ENCODE assay signal across 14 mouse cellular contexts in genomic region chr8:106271378-106271777, GRCm38 (mm10).
DNase-seq lines count a peak whose midpoint lies in the region; ATAC-seq and TF ChIP-seq lines count a peak whose summit lies in the region.
"Had no signal": no experiment of that assay in that cellular context is flagged by ENCODE, and none has a peak within 500 bp of the region (broad histone marks: within the 10 kb centered on the region; RNA-seq: fewer than 3 reads in every experiment).

No protein-coding gene starts in this region.

- DNase-seq in heart, adult 2 months = no peak
- DNase-seq in embryonic facial prominence, embryonic 11.5 days (ENCODE audit: low spot score) = peak; percentile 32
- DNase-seq in thymus, adult 2 months = no peak
- no peak for DNase-seq in cerebellum, adult 9-11 months
- no peak for DNase-seq in kidney, postnatal 4 days
- DNase-seq: cerebellum, adult 11 months; liver; thymus, postnatal 36 days had no signal

- peak overlapping the region; percentile 78 to 86 for H3K27ac ChIP-seq in heart, embryonic 14.5 days (replicated peaks in 1 of 2; ENCODE audit: control insufficient read depth in 1 of 2, insufficient read depth in 1 of 2, low read depth in 2 of 2, low read length in 2 of 2)
- no peak overlapping the region for H3K27ac ChIP-seq in heart, adult 2 months
- peak overlapping the region; percentile 41; the same call in 1 of the 2 replicates for H3K27ac ChIP-seq in embryonic facial prominence, embryonic 11.5 days (replicated peaks; ENCODE audit: low read depth, low read length)
- H3K27ac ChIP-seq in forebrain, embryonic 16.5 days (ENCODE audit: low read length) = peak overlapping the region; percentile 41; the same call in 1 of the 2 replicates
- H3K27ac ChIP-seq in midbrain, embryonic 13.5 days = peak overlapping the region; percentile 61
- H3K27ac ChIP-seq in thymus, adult 2 months (ENCODE audit: control insufficient read depth, insufficient read depth, low read length) = no peak overlapping the region

- no peaks in the 10 kb centered on the region for H3K27me3 ChIP-seq in heart, embryonic 14.5 days (ENCODE audit: control insufficient read depth, insufficient read depth, low read length)
- H3K27me3 ChIP-seq in heart, adult 2 months (ENCODE audit: control insufficient read depth, insufficient read depth, low read length) = no peaks in the 10 kb centered on the region
- no peaks in the 10 kb centered on the region for H3K27me3 ChIP-seq in embryonic facial prominence, embryonic 11.5 days (ENCODE audit: control insufficient read depth, insufficient read depth, low read length)
- no peaks in the 10 kb centered on the region for H3K27me3 ChIP-seq in forebrain, embryonic 16.5 days (replicated peaks; ENCODE audit: control insufficient read depth, insufficient read depth, low read length)
- H3K27me3 ChIP-seq in midbrain, embryonic 13.5 days = no peaks in the 10 kb centered on the region
- H3K27me3 ChIP-seq in thymus, adult 2 months (ENCODE audit: control insufficient read depth, insufficient read depth, low read length) = no peaks in the 10 kb centered on the region

- peaks cover 27 to 39% of the 10 kb centered on the region in 2 experiments for H3K4me1 ChIP-seq in heart, embryonic 14.5 days (ENCODE audit: control insufficient read depth in 2 of 2, insufficient read depth in 2 of 2, low read length in 2 of 2)
- no peaks in the 10 kb centered on the region for H3K4me1 ChIP-seq in heart, adult 2 months (ENCODE audit: control insufficient read depth, insufficient read depth, low read length)
- H3K4me1 ChIP-seq in embryonic facial prominence, embryonic 11.5 days (ENCODE audit: control insufficient read depth, insufficient read depth, low read length) = peaks cover 3% of the 10 kb centered on the region
- peaks cover 34% of the 10 kb centered on the region for H3K4me1 ChIP-seq in forebrain, embryonic 16.5 days (replicated peaks; ENCODE audit: control insufficient read depth, insufficient read depth, low read length)
- peaks cover 36% of the 10 kb centered on the region for H3K4me1 ChIP-seq in midbrain, embryonic 13.5 days (replicated peaks)
- no peaks in the 10 kb centered on the region for H3K4me1 ChIP-seq in thymus, adult 2 months (replicated peaks; ENCODE audit: control insufficient read depth, insufficient read depth, low read length)

- no peaks in the 10 kb centered on the region for H3K79me2 ChIP-seq in heart, adult 2 months (replicated peaks; ENCODE audit: control insufficient read depth, insufficient read depth, low read length)

- no peak for TF ChIP-seq POLR2A in heart, adult 2 months (IDR thresholded peaks at IDR 0.05; ENCODE audit: insufficient read depth, low read depth, low read length)
- TF ChIP-seq POLR2A in thymus, adult 2 months (IDR thresholded peaks at IDR 0.05; ENCODE audit: control insufficient read depth, extremely low read depth, insufficient read depth, low read length, poor library complexity) = no peak

- intact Hi-C loops in heart, adult 2 months (cut with DNase I) = no loop called here

- no peak for ATAC-seq in heart, embryonic 14.5 days (ENCODE audit: insufficient number of reproducible peaks, insufficient read depth, low FRiP score, low read depth)
- no peak for ATAC-seq in embryonic facial prominence, embryonic 11.5 days (replicated peaks; ENCODE audit: insufficient number of reproducible peaks, low FRiP score, low TSS enrichment, low read depth)
- no peak for ATAC-seq in forebrain, embryonic 16.5 days
- no peak for ATAC-seq in midbrain, embryonic 13.5 days
- ATAC-seq: intestine, embryonic 16.5 days had no signal

- H3K9ac ChIP-seq in heart, embryonic 14.5 days (ENCODE audit: low read length) = peak overlapping the region; percentile 40
- H3K9ac ChIP-seq in heart, adult 2 months (ENCODE audit: low read depth, low read length) = no peak overlapping the region
- H3K9ac ChIP-seq in embryonic facial prominence, embryonic 11.5 days (replicated peaks; ENCODE audit: low read length) = 0 out of 2 replicates have a peak overlapping the region, but pooled peaks have one; percentile 6
- no peak overlapping the region for H3K9ac ChIP-seq in forebrain, embryonic 16.5 days (replicated peaks; ENCODE audit: low read depth, low read length)
- no peak overlapping the region for H3K9ac ChIP-seq in midbrain, embryonic 13.5 days (replicated peaks)
- H3K9ac ChIP-seq: lung, embryonic 14.5 days had no signal

- H3K9me3 ChIP-seq in heart, embryonic 14.5 days (ENCODE audit: control insufficient read depth, low read length) = no peaks in the 10 kb centered on the region
- no peaks in the 10 kb centered on the region for H3K9me3 ChIP-seq in embryonic facial prominence, embryonic 11.5 days (replicated peaks; ENCODE audit: control insufficient read depth, low read length)
- H3K9me3 ChIP-seq in forebrain, embryonic 16.5 days (ENCODE audit: control insufficient read depth, low read length) = no peaks in the 10 kb centered on the region
- no peaks in the 10 kb centered on the region for H3K9me3 ChIP-seq in midbrain, embryonic 13.5 days
- H3K9me3 ChIP-seq: G1E had no signal

- peak overlapping the region; percentile 41 for H3K4me2 ChIP-seq in heart, embryonic 14.5 days (ENCODE audit: low read length)
- H3K4me2 ChIP-seq in embryonic facial prominence, embryonic 11.5 days (ENCODE audit: low read depth, low read length) = no peak overlapping the region
- H3K4me2 ChIP-seq in forebrain, embryonic 16.5 days (ENCODE audit: low read length) = no peak overlapping the region
- no peak overlapping the region for H3K4me2 ChIP-seq in midbrain, embryonic 13.5 days (replicated peaks)
- H3K4me2 ChIP-seq: lung, embryonic 14.5 days had no signal

- H3K4me3 ChIP-seq in heart, embryonic 14.5 days (ENCODE audit: control insufficient read depth in 1 of 2, insufficient read depth in 1 of 2, low read depth in 1 of 2, low read length in 2 of 2) = no peak overlapping the region
- H3K4me3 ChIP-seq in heart, adult 2 months = no peak overlapping the region
- no peak overlapping the region for H3K4me3 ChIP-seq in embryonic facial prominence, embryonic 11.5 days (ENCODE audit: low read depth, low read length)
- no peak overlapping the region for H3K4me3 ChIP-seq in forebrain, embryonic 16.5 days (replicated peaks; ENCODE audit: low read length)
- H3K4me3 ChIP-seq in midbrain, embryonic 13.5 days (replicated peaks) = no peak overlapping the region
- no peak overlapping the region for H3K4me3 ChIP-seq in thymus, adult 2 months (ENCODE audit: control insufficient read depth, insufficient read depth, low read length)

- no peak for TF ChIP-seq CTCF in heart, adult 2 months (IDR thresholded peaks at IDR 0.05)
- TF ChIP-seq CTCF in thymus, adult 2 months (IDR thresholded peaks at IDR 0.05; ENCODE audit: borderline replicate concordance, control insufficient read depth, extremely low read depth, insufficient read depth, low read length, poor library complexity) = no peak

- H3K36me3 ChIP-seq in heart, embryonic 14.5 days (ENCODE audit: control insufficient read depth, insufficient read depth, low read length) = no peaks in the 10 kb centered on the region
- H3K36me3 ChIP-seq in heart, adult 2 months (ENCODE audit: control insufficient read depth, insufficient read depth, low read length) = no peaks in the 10 kb centered on the region
- no peaks in the 10 kb centered on the region for H3K36me3 ChIP-seq in embryonic facial prominence, embryonic 11.5 days (replicated peaks; ENCODE audit: control insufficient read depth, insufficient read depth, low read depth, low read length)
- H3K36me3 ChIP-seq in forebrain, embryonic 16.5 days (ENCODE audit: control insufficient read depth, insufficient read depth) = no peaks in the 10 kb centered on the region; the same call in 1 of the 2 replicates
- H3K36me3 ChIP-seq in midbrain, embryonic 13.5 days = 0 out of 2 replicates have a peak, but pooled peaks cover 3% of the 10 kb centered on the region
- no peaks in the 10 kb centered on the region for H3K36me3 ChIP-seq in thymus, adult 2 months (ENCODE audit: control insufficient read depth, insufficient read depth, low read length)
- H3K36me3 ChIP-seq: G1E had no signal

- WGBS in heart, embryonic 14.5 days = 21% methylated on average over 4 of the region's 4 CpGs
- 48% methylated on average over 4 of the region's 4 CpGs for WGBS in heart, adult 2 months
- WGBS in embryonic facial prominence, embryonic 11.5 days = 50% methylated on average over 4 of the region's 4 CpGs
- WGBS in forebrain, embryonic 16.5 days = 57% methylated on average over 4 of the region's 4 CpGs
- WGBS in midbrain, embryonic 13.5 days = 44% methylated on average over 4 of the region's 4 CpGs
- WGBS in thymus, adult 2 months = 93% methylated on average over 4 of the region's 4 CpGs

- TF ChIP-seq EP300 in heart, adult 2 months (IDR thresholded peaks at IDR 0.05; ENCODE audit: insufficient read depth, low read depth, low read length) = no peak

Comparison
In these comparisons a context has a peak if more than half of its experiments do, and no peak if none do; other contexts are left out.
1. H3K27ac ChIP-seq: peak in heart, embryonic 14.5 days (2 of 2), embryonic facial prominence, embryonic 11.5 days (single experiment), forebrain, embryonic 16.5 days (single experiment) and midbrain, embryonic 13.5 days (single experiment); none in heart, adult 2 months (single experiment) and thymus, adult 2 months (single experiment).
2. H3K9ac ChIP-seq: peak in heart, embryonic 14.5 days (single experiment) and embryonic facial prominence, embryonic 11.5 days (single experiment); none in heart, adult 2 months (single experiment), forebrain, embryonic 16.5 days (single experiment) and midbrain, embryonic 13.5 days (single experiment).